Mouse (Mus musculus) limb, embryonic 10.5 days (tissue): ENCODE measurements around the gene Sh3bp2. TPM values are rescaled to one million over a fixed set of nuclear protein-coding genes. Genes with fewer than 3 reads are reported as not detected.

ENCODE experiments used
- DNase-seq: peaks from one replicate; pipeline ENCODE4 v3.0.0-alpha.2; 2017; ENCODE audit warnings: low spot score
- H3K27ac ChIP-seq: fragments of 300-500 bp; sonication (generic); 2 replicates; pipeline ENCODE4 v1.5.1; 2016; ENCODE audit warnings: mild to moderate bottlenecking
- H3K27me3 ChIP-seq: fragments of 300-500 bp; sonication (generic); 2 replicates; pipeline ENCODE4 v1.6.1; 2016; ENCODE audit warnings: low read depth, mild to moderate bottlenecking; ENCODE audit not compliant: poor library complexity, severe bottlenecking
- H3K36me3 ChIP-seq: fragments of 300-500 bp; sonication (generic); 2 replicates; pipeline ENCODE4 v1.6.1; 2016; ENCODE audit warnings: mild to moderate bottlenecking, moderate library complexity
- H3K4me1 ChIP-seq: fragments of 300-500 bp; sonication (generic); 2 replicates; pipeline ENCODE4 v1.6.1; 2016
- H3K4me3 ChIP-seq: fragments of 300-500 bp; sonication (generic); 2 replicates; pipeline ENCODE4 v1.5.1; 2016; ENCODE audit warnings: mild to moderate bottlenecking, moderate library complexity
- H3K9me3 ChIP-seq: fragments of 300-500 bp; sonication (generic); replicated peaks from 2 replicates; pipeline ENCODE4 v1.6.1; 2016; ENCODE audit warnings: mild to moderate bottlenecking
- WGBS: fragments of 180-500 bp; shearing (Covaris S2); methylation state at CpG from one replicate; pipeline ENCODE4 v1.1.7; 2016; 5-methylcytosine and 5-hydroxymethylcytosine counted together
- microRNA-seq: library from miRNA; unstranded; fragments of <30 nt; microRNA quantifications from one replicate; pipeline ENCODE4, GENCODE M21; 2017
- polyA plus RNA-seq: library from polyadenylated mRNA; unstranded; fragments of >200 nt; fragmentation: Nextera tagmentation; extraction: Ambion mirVana; gene quantifications from 2 replicates; pipeline ENCODE4 v1.2.1, GENCODE M21; 2016

Gene Sh3bp2
- polyA plus RNA-seq, 1 experiment from 2014 or later, result 9.9 TPM

GRCm38 (mm10) chr5:34609966-34610365 is 84.3 kb downstream of the Sh3bp2 start:
- Histone ChIP-seq H3K36me3 (peaks cover 83% of the 10 kb centered on the region), H3K4me3 (no peak overlapping the region), H3K4me1 (no peaks in the 10 kb centered on the region), H3K9me3 (no peaks in the 10 kb centered on the region), H3K27me3 (no peaks in the 10 kb centered on the region), H3K27ac (no peak overlapping the region)
- 89% methylated on average over 4 of the region's 4 CpGs for WGBS
- DNase-seq, result no peak

Small RNA genes lying within 50 kb of the gene (microRNA-seq; reads per million reads assigned to microRNA genes)
- gene Mir7036b, result 2.1 reads per million

Other genes with a start within 250 kb of the Sh3bp2 start
- 0.62 and 0.76 TPM in 2 replicates for gene Zfyve28, start 237.4 kb upstream of the Sh3bp2 start, polyA plus RNA-seq
- gene Cfap99, start 237.2 kb upstream of the Sh3bp2 start, polyA plus RNA-seq, result not detected in 2 replicates
- 188 and 207 TPM in 2 replicates for gene Rnf4, start 189.5 kb upstream of the Sh3bp2 start, polyA plus RNA-seq
- 13.9 and 15.1 TPM in 2 replicates for gene Fam193a, start 155.9 kb upstream of the Sh3bp2 start, polyA plus RNA-seq
- gene Tnip2, start 11.8 kb upstream of the Sh3bp2 start, polyA plus RNA-seq, result 3.8 and 6.0 TPM in 2 replicates
- 134 and 166 TPM in 2 replicates for gene Add1, start 47.8 kb downstream of the Sh3bp2 start, polyA plus RNA-seq
- 105 and 111 TPM in 2 replicates for gene Mfsd10, start 111.4 kb downstream of the Sh3bp2 start, polyA plus RNA-seq
- 29.1 and 31.9 TPM in 2 replicates for gene Nop14, start 134.3 kb downstream of the Sh3bp2 start, polyA plus RNA-seq
- gene Grk4, start 134.5 kb downstream of the Sh3bp2 start, polyA plus RNA-seq, result 0.73 and 1.3 TPM in 2 replicates
- 15.1 and 17.1 TPM in 2 replicates for gene Htt, start 235.9 kb downstream of the Sh3bp2 start, polyA plus RNA-seq